Mouse (Mus musculus): ENCODE results near the gene Vgll4. TPM values are rescaled to one million over a fixed set of nuclear protein-coding genes. Genes with fewer than 3 reads are reported as not detected.

The Vgll4 gene
- polyA plus RNA-seq, 1 experiment from 2014 or later = 101 TPM

Other genes starting within 250 kb of the Vgll4 start
- 91.1 and 94.2 TPM in 2 replicates for gene Tamm41, start 67.9 kb upstream of the Vgll4 start, polyA plus RNA-seq (2014; fragmentation: Nextera tagmentation; extraction: Ambion mirVana)
- gene Syn2, start 164.9 kb upstream of the Vgll4 start, polyA plus RNA-seq (2014; fragmentation: Nextera tagmentation; extraction: Ambion mirVana) = 0.44 and 0.99 TPM in 2 replicates